Mouse (Mus musculus) liver, postnatal 0 days (tissue): ENCODE measurements at regions not wholly inside any gene's neighbourhood (a gene's known extent, or its start where the extent isn't known, plus 50 kb on each side); places are given as distances from the start of the nearest gene placed in this dataset.

ENCODE experiments used
- CTCF ChIP-seq: sonication (generic); IDR thresholded peaks from 2 replicates; pipeline ENCODE4 v1.5.1; 2016; ENCODE audit warnings: antibody characterized with exemption, low read depth
- EP300 ChIP-seq: IDR thresholded peaks from 2 replicates; pipeline ENCODE4 v1.6.1; 2016; ENCODE audit warnings: antibody characterized with exemption, low read depth, mild to moderate bottlenecking

DNA sequence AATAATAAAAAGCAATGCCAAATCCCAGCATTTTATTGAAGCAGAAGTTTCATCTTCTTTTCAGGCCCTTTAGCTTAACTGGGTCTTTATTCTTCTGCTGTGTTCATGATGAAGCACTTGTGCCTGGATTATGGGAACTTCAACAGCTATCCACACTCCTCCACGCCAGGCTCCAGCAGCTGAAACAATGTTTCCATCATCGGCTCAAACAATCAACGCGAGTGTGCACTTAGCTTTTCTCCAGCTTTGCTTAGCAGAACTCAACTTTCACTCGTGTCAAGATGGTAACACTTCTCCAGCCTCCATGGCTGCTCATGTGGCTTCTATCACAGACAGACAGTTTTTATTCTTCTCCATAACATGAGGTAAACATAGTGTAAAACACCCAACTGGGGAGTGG is 143.8 kb upstream of the Mdm1 start:
- no peak for TF ChIP-seq EP300
- no peak for TF ChIP-seq CTCF
